Mouse (Mus musculus): Measurements from ENCODE around the gene Tmem196.

Gene Tmem196

DNA sequence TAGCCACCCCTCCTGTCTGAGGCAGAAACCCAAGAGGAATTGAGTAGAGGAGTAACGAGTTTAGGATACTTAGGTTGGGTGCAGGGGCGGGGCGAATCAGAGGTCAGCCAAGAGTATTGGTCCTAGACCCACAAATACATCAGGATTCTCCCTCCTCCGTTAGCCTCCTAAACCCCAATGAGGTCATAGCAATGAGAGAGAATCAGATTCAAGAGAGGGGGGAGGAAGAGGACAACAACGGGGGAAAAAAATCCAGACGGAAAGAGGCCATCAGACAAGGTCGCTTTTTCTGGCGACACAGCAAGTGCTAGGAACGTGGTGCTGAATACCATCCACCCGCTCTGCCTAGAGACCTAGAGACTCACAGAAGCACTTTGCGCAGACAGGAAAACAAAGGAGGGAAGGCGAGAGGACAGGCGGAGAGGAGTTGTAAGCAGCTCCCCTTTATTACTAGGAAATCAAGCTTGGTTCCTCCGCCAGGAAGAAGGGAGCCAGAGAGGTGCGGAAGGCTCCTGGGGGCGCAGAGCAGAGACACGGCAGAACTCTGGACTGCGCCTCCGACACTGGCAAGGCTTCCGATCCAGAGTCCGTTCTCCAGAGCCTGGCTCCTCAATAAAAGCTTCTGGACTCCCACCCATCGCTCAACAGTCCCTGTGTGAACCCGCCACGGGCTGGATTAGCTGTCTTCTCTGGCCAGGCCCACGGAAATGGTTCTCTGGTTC lies at the start of gene Tmem196:
TSS of gene Tmem196 (plus strand) at position 234 of the 722 bp plus-strand sequence.
- DNase-seq = peak; percentile 33

- peak; percentile 12 for DNase-seq
These were observed 680 bp downstream of the Tmem196 start for GRCm38 (mm10) chr12:119946311-119946692.

DNA sequence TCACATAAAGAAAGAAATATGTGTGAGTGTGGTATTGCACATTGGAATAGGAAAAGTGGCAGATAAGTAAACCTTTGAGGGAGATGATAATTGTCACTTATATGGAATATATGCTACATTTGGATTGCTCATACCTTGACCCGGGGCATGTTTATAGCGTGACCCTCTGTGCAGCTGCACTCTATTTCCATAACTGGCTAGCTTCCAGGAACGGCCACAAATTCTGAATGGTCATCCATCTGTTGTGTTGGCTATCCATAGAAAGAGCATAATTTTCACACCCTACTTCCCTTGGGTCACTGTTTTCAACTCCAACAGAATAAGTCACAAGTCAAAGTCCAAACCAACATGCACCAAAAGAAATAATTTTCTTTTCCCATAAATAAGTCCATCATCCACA lies 11.4 kb downstream of the Tmem196 start:
- no peak for DNase-seq

- peak; percentile 66 for DNase-seq
These were observed 15.1 kb downstream of the Tmem196 start for GRCm38 (mm10) chr12:119960730-119961129.

- DNase-seq = no peak
These were observed 19.8 kb downstream of the Tmem196 start for GRCm38 (mm10) chr12:119965373-119965772.

DNA sequence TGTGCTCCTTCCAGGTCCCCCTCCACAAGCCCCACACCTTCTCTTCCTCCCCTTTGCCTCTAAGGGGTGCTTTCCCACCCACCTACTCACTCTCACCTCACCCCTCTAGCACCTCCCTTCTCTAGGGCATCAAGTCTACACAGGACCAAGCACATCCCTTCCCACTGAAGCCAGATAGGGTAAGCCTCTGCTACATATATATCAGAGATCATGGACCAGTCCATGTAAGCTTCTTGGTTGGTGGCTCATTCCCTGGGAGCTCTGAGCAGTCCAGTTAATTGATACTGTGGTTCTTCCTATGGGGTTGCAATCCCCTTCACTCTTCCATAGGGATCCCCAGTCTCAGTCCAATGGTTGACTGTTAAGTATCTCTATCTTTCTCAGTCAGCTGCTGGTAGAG lies 24.4 kb downstream of the Tmem196 start:
- DNase-seq = no peak

DNA sequence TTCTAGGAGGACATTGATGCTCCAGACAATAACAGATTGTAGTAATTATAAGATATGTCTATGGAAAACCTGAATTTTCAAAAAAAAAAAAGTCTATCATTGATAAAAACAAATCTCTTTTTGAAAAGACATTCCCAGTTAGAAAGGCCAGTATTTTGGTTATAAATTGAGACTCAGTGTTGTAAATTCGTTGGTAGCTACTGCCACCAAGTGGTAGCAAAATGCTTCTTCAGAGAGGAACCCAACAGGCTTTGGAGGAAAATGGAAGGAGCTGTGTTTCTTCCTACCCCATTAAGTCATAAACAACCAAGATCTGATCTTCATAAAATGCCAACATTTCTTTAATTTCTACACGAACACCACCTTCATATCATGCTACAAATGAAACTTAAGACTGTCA lies 36.1 kb downstream of the Tmem196 start:
- peak; percentile 44 for DNase-seq

- DNase-seq = no peak
These were observed 52.6 kb downstream of the Tmem196 start for GRCm38 (mm10) chr12:119998267-119998666.

DNA sequence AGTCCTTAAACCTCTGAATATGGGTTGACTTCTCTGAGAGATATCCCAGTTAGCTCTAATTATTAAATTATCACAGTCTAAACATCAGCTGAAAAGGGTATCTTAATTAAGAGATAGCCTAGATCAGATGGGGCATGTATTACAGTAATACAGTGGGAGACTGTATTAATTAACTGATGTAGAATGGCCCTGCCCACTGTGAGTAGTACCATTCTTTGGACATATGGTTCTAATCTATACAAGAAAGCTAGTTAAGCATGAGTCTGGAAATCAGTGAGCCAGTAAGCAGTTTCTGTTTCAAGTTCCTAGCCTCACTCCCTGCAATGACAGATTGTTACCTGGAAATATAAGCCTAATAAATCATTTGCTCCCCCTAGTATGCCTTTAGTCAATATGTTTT lies 58.7 kb downstream of the Tmem196 start:
- no peak for DNase-seq

DNA sequence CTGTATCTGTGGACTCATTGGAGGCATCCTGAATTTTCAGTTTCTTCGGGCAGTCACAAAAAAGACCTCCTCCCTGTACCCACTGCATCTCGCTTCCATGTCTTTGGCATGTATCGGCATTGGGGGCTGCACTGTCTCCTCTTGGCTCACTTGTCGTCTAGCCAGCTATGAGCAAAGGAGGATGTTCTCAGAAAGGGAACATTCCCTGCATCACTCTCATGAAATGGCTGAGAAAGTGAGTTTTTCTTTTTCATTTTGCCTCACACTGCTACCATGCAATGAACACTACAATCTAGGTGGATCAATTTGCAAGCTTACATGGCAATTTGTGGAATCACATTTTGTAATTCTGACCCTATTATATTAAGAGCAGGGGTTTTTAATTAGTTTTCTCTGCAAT lies 69.1 kb downstream of the Tmem196 start:
- peak; percentile 5 for DNase-seq

DNA sequence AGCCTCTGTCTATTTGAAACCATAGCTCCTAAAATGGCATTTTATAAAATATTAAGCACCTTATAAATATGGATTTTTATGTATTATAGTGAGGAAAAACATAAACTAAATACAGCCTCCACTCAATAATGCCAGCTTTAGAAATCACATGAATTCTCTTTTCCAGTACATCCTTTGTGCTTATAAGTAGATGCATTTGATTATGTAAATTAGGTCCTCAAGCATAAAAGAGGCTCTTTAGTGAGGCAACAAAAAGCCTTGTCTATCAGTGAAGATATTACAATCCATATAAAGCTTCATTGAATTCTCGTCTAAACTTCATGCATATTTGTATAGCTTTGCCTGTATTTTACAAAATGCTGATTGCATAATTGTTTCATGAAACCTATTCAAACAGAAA lies 69.6 kb downstream of the Tmem196 start:
- DNase-seq = no peak

DNA sequence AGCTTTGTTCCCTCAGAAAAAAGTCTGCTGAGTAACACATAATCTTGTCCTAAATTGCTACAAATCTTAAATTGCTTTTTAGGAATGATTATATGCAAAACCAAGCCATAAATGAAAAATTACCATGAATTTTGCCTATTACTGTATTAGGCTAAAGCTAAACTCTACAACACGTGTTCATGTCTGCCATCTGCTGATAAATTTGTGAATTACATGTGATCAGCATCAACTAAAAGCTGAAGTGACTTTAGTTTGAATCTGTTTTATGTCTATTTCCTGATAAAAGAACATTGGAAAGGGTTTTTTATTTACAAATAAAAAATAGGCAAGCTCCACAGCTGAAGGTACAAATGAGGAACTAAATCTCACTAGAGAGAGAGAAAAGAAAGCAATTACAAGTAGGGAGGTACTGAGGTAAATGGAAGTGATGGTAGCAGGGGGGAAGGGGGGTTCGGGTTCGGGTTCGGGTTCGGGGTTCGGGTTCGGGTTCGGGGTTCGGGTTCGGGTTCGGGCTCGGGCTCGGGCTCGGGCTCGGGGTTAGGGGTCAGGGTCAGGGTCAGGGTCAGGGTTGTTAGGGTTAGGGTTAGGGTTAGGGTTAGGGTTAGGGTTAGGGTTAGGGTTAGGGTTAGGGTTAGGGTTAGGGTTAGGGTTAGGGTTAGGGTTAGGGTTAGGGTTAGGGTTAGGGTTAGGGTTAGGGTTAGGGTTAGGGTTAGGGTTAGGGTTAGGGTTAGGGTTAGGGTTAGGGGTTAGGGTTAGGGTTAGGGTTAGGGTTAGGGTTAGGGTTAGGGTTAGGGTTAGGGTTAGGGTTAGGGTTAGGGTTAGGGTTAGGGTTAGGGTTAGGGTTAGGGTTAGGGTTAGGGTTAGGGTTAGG lies 82.7 kb downstream of the Tmem196 start:
- DNase-seq = peak; percentile 20
